Mouse (Mus musculus): ENCODE measurements around the gene Mrpl45. TPM values are rescaled to one million over a fixed set of nuclear protein-coding genes. Genes with fewer than 3 reads are reported as not detected.
"Not testable (repeated sequence)": the region's sequence is repeated elsewhere in the genome, so short reads cannot be mapped to it uniquely, and the experiment has no call there.

Mrpl45 gene
- 10 to 100 TPM; 34.1 to 50.7 TPM for total RNA-seq (2021)
- long read RNA-seq, experiment 1, transcript Mrpl45-201 (8 exons, 2,431 nt), result major isoform, 244 of 254 reads
- long read RNA-seq, experiment 1, partial matches to known transcripts, result 1 of 254 reads
- long read RNA-seq, experiment 1, other reads (novel, unspliced or antisense), result 9 of 254 reads
- long read RNA-seq, experiment 2, transcript Mrpl45-201 (8 exons, 2,431 nt), result major isoform, 190 of 202 reads
- long read RNA-seq, experiment 2, partial matches to known transcripts, result 2 of 202 reads
- long read RNA-seq, experiment 2, other reads (novel, unspliced or antisense), result 10 of 202 reads

DNA sequence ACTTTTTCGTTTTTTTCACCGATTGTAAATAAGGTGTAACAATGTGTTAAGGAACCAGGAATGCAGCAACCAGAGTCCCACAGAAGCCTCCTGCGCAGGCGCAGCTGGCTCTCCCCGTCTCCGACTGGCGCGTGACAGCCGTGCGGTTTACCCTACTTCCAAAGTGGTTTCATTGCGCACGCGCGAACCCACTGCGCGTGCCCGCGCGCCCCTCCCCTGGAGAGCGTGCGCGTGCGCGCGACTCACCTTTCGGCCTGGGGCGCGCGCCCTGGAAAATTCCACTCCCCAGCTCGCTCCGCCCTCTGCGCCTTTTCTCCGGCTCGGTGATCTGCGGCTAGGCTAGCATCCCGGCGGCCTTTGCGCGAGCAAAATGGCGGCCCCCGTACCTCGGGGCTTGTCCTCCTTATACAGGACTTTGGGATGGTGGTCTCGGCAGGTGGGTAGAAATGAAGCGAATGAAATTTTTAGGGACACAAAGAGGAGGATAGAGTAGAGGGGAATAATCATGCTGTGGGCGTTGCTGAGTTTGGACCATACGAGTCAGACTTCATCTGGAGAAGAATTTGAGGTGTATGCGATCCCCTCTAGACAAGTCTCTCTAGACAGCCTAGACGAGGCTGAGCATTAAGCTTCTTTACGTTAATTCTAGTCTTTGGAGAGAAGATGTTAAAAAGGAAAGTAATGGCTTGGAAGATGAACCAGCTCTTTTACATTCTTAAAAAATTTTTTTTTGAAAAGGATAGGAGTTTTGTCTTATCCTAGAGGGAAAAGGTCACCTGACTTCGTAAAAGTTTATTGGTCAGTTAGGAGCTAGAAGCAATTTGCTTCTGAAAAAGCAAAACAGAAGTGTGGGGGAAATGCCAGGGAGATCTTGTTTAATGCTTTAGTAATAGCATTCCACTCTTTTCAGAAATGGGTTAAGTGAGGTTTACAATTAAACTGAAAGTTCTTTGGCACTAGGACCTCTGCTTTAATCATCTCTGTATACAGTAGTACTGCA is at the start of gene Mrpl45:
Gene Mrpl45 (plus strand): TSS at position 213 of the 1,000 bp plus-strand sequence.
- peak; percentile 99 for DNase-seq
- intact Hi-C loops (cut with DNase I), result loop anchor here (10.0 kb wide), 1 partner anchor 101 kb away; no protein-coding TSS in a partner anchor
- peak within 1 kb of the TSS; percentile 84 for H3K4me3 ChIP-seq
- no peak for TF ChIP-seq CTCF (IDR thresholded peaks at IDR 0.05)
- H3K27ac ChIP-seq, result peak within 1 kb of the TSS; percentile 91

GRCm38 (mm10) chr11:97266544-97266943 is 49.0 kb upstream of the Mrpl45 start:
- not testable (repeated sequence) for H3K4me3 ChIP-seq, H3K27ac ChIP-seq, DNase-seq
- intact Hi-C loops (cut with DNase I), result loop anchor here (10.0 kb wide), 1 partner anchor 162 kb away; no protein-coding TSS in a partner anchor

DNA sequence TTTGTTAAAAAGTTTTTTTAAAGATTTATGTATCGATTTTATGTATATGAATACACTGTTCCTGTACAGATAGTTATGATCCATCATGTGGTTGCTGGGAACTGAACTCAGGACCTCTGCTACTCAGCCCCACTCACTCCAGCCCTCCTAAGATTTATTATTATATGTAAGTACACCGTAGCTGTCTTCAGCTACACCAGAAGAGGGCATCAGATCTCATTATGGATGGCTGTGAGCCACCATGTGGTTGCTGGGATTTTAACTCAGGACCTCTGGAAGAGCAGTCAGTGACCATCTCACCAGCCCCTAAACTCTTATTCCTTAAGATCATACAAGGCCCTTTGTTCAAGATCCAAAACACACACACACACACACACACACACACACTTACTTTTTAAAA is 45.5 kb upstream of the Mrpl45 start:
- DNase-seq; H3K4me3 ChIP-seq; H3K27ac ChIP-seq; intact Hi-C loops (cut with DNase I): not testable (repeated sequence)
- TF ChIP-seq CTCF (IDR thresholded peaks at IDR 0.05), result peak; percentile 22; the same call in 1 of the 2 replicates

- intact Hi-C loops (cut with DNase I), result no loop called here
- no peak for DNase-seq
- TF ChIP-seq CTCF (IDR thresholded peaks at IDR 0.05), result no peak
- Histone ChIP-seq H3K4me3 (no peak overlapping the region), H3K27ac (no peak overlapping the region)
Observed at GRCm38 (mm10) chr11:97272835-97273234, 42.7 kb upstream of the Mrpl45 start.

GRCm38 (mm10) chr11:97273613-97274012 is 41.9 kb upstream of the Mrpl45 start:
- H3K27ac ChIP-seq, result no peak overlapping the region
- intact Hi-C loops (cut with DNase I), result no loop called here
- no peak for DNase-seq
- H3K4me3 ChIP-seq, result no peak overlapping the region
- no peak; the same call in 1 of the 2 replicates for TF ChIP-seq CTCF (IDR thresholded peaks at IDR 0.05)

- DNase-seq; H3K27ac ChIP-seq; intact Hi-C loops (cut with DNase I); H3K4me3 ChIP-seq: not testable (repeated sequence)
Observed at GRCm38 (mm10) chr11:97274947-97275346, 40.6 kb upstream of the Mrpl45 start.

GRCm38 (mm10) chr11:97275349-97275748 is 40.2 kb upstream of the Mrpl45 start:
- Histone ChIP-seq H3K4me3 (no peak overlapping the region), H3K27ac (no peak overlapping the region)
- no peak for DNase-seq
- no peak for TF ChIP-seq CTCF (IDR thresholded peaks at IDR 0.05)
- intact Hi-C loops (cut with DNase I), result no loop called here

DNA sequence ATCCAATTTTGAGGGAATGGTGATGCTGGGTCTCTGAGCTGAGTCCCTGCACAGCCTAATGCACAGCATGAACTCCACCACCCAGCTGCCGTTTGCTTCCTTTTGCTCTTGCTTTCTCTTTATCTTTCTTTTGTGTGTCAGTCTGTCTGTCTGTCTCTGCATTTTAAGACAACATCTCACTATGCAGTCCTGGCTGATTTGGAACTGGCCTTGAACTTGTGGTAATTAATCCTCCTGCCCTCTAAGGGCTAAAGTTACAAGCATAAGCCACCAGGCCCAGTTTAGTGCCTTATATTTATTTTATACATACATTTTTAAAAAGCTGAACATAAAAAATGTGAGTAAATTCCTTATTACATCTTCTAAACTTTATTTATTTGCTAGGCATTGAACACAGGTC is 39.5 kb upstream of the Mrpl45 start:
- TF ChIP-seq CTCF (IDR thresholded peaks at IDR 0.05), result no peak
- H3K27ac ChIP-seq, result 0 out of 2 replicates have a peak overlapping the region, but pooled peaks have one; percentile 17
- no peak for DNase-seq
- intact Hi-C loops (cut with DNase I), result no loop called here
- H3K4me3 ChIP-seq, result no peak overlapping the region

DNA sequence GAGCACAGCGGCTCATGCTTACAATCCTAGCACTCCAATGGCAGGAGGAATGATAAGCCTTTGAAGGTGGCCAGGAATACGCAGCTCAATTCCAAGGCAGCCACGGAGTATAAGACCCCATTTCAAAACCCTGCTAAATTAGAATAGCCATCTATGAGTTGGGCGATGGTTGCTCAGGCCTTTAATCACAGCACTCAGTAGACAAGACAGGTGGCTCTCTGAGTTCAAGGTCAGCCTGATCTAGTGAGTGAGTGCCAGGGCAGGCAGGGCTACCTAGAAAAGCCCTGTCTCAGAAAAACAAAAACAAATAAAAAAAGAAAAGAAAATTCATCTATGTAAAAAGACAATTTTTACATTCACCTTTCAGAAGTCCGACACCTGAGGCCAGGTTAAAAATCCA is 38.4 kb upstream of the Mrpl45 start:
- no peak overlapping the region for H3K4me3 ChIP-seq
- peak overlapping the region; percentile 98 for H3K27ac ChIP-seq
- no peak for DNase-seq
- intact Hi-C loops (cut with DNase I), result no loop called here
- no peak for TF ChIP-seq CTCF (IDR thresholded peaks at IDR 0.05)

DNA sequence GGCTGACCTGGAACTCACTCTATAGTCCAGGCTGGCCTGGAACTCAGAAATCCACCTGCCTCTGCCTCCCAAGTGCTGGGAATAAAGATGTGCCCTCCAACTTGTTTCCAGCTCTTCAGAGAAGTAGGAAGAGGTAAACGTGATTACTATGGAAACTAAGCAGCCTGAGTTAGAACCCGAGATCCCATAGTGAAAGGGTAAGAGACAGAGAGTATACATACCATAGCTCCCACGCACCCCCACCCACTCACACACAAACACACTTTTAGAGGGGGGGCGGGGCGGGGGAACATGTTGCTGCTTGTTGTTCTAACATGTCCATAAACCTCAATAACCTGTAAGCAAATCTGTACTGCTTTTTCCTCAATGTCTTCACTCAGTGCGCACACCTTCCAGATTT is 37.1 kb upstream of the Mrpl45 start:
- Histone ChIP-seq H3K4me3 (peak overlapping the region; percentile 85), H3K27ac (peak overlapping the region; percentile 98)
- no peak for TF ChIP-seq CTCF (IDR thresholded peaks at IDR 0.05)
- DNase-seq, result no peak
- intact Hi-C loops (cut with DNase I), result no loop called here

DNA sequence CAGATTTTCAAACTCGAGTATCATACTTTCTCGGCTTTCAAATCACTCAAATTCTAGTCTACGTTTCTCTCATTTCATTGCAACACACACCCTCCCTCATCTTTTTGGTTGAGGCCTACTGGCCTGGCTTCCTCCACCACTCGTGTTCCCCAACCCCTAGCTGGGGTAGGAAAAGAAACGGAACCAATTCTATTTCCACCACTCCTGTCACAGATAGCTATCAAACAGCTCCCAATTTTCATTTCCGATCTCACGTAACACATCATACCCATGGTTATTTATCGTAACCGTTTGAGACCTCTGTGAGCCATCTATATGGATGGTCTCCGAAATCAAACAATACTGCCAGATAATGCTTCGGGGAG is 36.5 kb upstream of the Mrpl45 start:
- peak overlapping the region; percentile 98 for H3K27ac ChIP-seq
- intact Hi-C loops (cut with DNase I), result no loop called here
- no peak for DNase-seq
- no peak for TF ChIP-seq CTCF (IDR thresholded peaks at IDR 0.05)
- peak overlapping the region; percentile 85 for H3K4me3 ChIP-seq

GRCm38 (mm10) chr11:97279405-97280215 is 35.9 kb upstream of the Mrpl45 start:
- intact Hi-C loops (cut with DNase I), result loop anchor here (2.0 kb wide), 1 partner anchor 31 kb away; no protein-coding TSS in a partner anchor
- H3K27ac ChIP-seq, result peak overlapping the region; percentile 98
- peak overlapping the region; percentile 85 for H3K4me3 ChIP-seq
- TF ChIP-seq CTCF (IDR thresholded peaks at IDR 0.05), result no peak
- DNase-seq, result peak; percentile 69

Data from gastrocnemius, adult 2 months (tissue).